Mouse (Mus musculus): ENCODE measurements around the gene Rbm39.

DNA sequence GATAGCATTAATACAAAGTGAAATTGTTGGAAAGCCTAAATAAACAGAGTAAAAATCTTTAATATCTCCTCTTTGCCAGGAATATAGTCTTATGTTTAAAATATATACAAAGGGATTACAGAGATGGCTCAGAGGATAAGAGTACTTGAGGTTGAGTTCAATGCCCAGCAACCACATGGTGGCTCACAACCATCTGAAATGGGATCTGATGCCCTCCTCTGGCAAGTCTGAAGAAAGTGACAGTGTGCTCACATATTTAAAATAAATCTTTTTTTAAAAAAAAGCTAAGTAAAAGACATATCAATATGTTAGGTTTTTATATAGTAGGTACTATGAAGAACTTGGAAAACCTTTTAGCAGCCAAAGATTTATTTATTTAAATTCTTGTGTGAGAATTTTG lies 28.5 kb downstream of the Rbm39 start:
- TF ChIP-seq CTCF (IDR thresholded peaks at IDR 0.05; ENCODE audit: control insufficient read depth, insufficient read depth, insufficient read length) = no peak
- TF ChIP-seq USF1 (IDR thresholded peaks at IDR 0.05; ENCODE audit: low read depth) = no peak
- no peak for TF ChIP-seq CEBPB (IDR thresholded peaks at IDR 0.05; ENCODE audit: low read depth)
- TF ChIP-seq FOSL1 (IDR thresholded peaks at IDR 0.05; ENCODE audit: insufficient read depth, low read length, poor library complexity, severe bottlenecking) = no peak
- TF ChIP-seq MYOD1 (IDR thresholded peaks at IDR 0.05; ENCODE audit: control insufficient read depth, insufficient read length, low read depth) = no peak
- TF ChIP-seq MAX (IDR thresholded peaks at IDR 0.05) = no peak
